Mouse (Mus musculus): Measurements from ENCODE around the gene Mcmbp. TPM values are rescaled to one million over a fixed set of nuclear protein-coding genes. Genes with fewer than 3 reads are reported as not detected.
"Not testable (repeated sequence)": the region's sequence is repeated elsewhere in the genome, so short reads cannot be mapped to it uniquely, and the experiment has no call there.

Mcmbp gene
- polyA plus RNA-seq, 1 experiment: 0.83 TPM

- H3K9me3 ChIP-seq (ENCODE audit: control insufficient read depth, low read length): no peaks in the 10 kb centered on the region
- peaks cover 20% of the 10 kb centered on the region for H3K4me1 ChIP-seq (ENCODE audit: control insufficient read depth)
- H3K27me3 ChIP-seq (ENCODE audit: control insufficient read depth): no peaks in the 10 kb centered on the region
- peaks cover 31% of the 10 kb centered on the region for H3K36me3 ChIP-seq (ENCODE audit: control insufficient read depth)
- TF ChIP-seq GATA1 (IDR thresholded peaks at IDR 0.05; ENCODE audit: low read length) (no peak), TAL1 (IDR thresholded peaks at IDR 0.05; ENCODE audit: low read length) (no peak)
- H3K4me3 ChIP-seq (replicated peaks): no peak overlapping the region
Observed at GRCm38 (mm10) chr7:128727701-128728100, 12.6 kb downstream of the Mcmbp start.

- no peak for TF ChIP-seq GATA1 (IDR thresholded peaks at IDR 0.05; ENCODE audit: low read length)
- TF ChIP-seq TAL1 (IDR thresholded peaks at IDR 0.05; ENCODE audit: low read length): no peak
- Histone ChIP-seq H3K27me3 (ENCODE audit: control insufficient read depth) (no peaks in the 10 kb centered on the region), H3K9me3 (ENCODE audit: control insufficient read depth, low read length) (no peaks in the 10 kb centered on the region), H3K4me1 (ENCODE audit: control insufficient read depth) (peaks cover 19% of the 10 kb centered on the region), H3K36me3 (ENCODE audit: control insufficient read depth) (peaks cover 35% of the 10 kb centered on the region), H3K4me3 (replicated peaks) (no peak overlapping the region)
Observed at GRCm38 (mm10) chr7:128726999-128727398, 13.3 kb downstream of the Mcmbp start.

DNA sequence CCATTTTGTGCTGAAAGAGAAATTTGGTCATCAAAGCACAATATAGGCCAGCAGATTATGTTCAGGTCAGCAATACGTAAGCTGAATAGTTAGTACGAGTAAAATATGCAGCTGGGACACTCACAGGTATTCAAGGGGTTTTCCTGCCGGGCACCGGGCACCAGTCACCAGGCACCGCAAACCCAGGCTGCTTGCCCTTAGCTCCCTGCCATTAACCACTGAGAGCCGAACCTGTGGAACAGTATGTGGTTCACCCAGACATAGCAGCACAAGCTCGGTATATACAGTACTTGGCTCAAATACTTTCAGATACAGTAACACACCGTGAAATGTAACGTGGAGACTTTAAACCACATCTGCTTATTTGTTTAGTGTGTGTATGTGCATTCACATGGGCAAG lies 15.1 kb downstream of the Mcmbp start:
- Histone ChIP-seq H3K9me3 (ENCODE audit: control insufficient read depth, low read length) (no peaks in the 10 kb centered on the region), H3K4me3 (replicated peaks) (no peak overlapping the region), H3K36me3 (ENCODE audit: control insufficient read depth) (peaks cover 48% of the 10 kb centered on the region), H3K27me3 (ENCODE audit: control insufficient read depth) (no peaks in the 10 kb centered on the region), H3K4me1 (ENCODE audit: control insufficient read depth) (peaks cover 14% of the 10 kb centered on the region)
- TF ChIP-seq TAL1 (IDR thresholded peaks at IDR 0.05; ENCODE audit: low read length) (no peak), GATA1 (IDR thresholded peaks at IDR 0.05; ENCODE audit: low read length) (no peak)

DNA sequence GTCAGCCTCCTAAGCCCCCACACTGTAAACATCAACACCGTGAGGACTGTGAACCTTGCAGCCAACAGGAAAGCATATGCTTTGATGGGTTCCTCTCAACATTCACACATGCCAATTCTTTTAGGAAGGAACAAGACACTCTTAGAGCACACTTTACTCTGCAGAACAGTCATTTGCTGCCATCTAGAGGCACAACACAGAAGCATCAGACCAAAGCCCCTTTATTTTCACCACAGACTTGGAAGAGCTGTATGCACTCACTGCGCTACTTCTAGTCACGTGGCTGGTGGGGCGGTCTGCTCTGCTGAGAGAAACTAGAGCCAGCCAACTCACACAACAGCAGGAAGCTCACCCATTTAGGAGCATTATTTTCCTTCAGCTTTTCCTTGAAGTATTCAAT lies 15.5 kb downstream of the Mcmbp start:
- Histone ChIP-seq H3K36me3 (ENCODE audit: control insufficient read depth) (peaks cover 51% of the 10 kb centered on the region), H3K9me3 (ENCODE audit: control insufficient read depth, low read length) (no peaks in the 10 kb centered on the region), H3K4me1 (ENCODE audit: control insufficient read depth) (peaks cover 14% of the 10 kb centered on the region), H3K27me3 (ENCODE audit: control insufficient read depth) (no peaks in the 10 kb centered on the region), H3K4me3 (replicated peaks) (no peak overlapping the region)
- TF ChIP-seq TAL1 (IDR thresholded peaks at IDR 0.05; ENCODE audit: low read length): no peak
- TF ChIP-seq GATA1 (IDR thresholded peaks at IDR 0.05; ENCODE audit: low read length): no peak

DNA sequence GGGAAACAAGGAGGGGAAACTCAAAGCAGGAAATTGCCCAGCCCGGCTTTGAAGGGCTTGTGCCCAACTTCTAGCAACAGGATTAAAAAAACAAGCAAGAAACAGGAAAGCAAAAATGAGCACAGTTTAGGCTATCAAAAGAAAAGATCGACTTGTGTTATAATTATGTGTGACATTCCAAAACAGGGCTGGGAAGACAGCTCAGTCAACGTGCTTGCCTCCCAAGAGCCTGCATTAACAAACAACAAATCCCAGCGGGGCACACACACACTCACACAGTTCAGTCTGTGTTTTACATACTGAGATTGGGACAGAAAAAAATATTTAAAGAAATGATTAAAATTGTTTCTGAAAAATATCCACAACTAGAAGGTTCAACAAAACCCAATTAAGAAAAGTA lies 22.3 kb downstream of the Mcmbp start:
- H3K4me3 ChIP-seq (replicated peaks): no peak overlapping the region
- H3K9me3 ChIP-seq (ENCODE audit: control insufficient read depth, low read length): no peaks in the 10 kb centered on the region
- H3K36me3 ChIP-seq (ENCODE audit: control insufficient read depth): peaks cover 86% of the 10 kb centered on the region
- no peaks in the 10 kb centered on the region for H3K4me1 ChIP-seq (ENCODE audit: control insufficient read depth)
- no peaks in the 10 kb centered on the region for H3K27me3 ChIP-seq (ENCODE audit: control insufficient read depth)
- TF ChIP-seq TAL1 (IDR thresholded peaks at IDR 0.05; ENCODE audit: low read length) (no peak), GATA1 (IDR thresholded peaks at IDR 0.05; ENCODE audit: low read length) (no peak)

GRCm38 (mm10) chr7:128705735-128706134 lies 34.6 kb downstream of the Mcmbp start:
- H3K36me3 ChIP-seq (ENCODE audit: control insufficient read depth): peaks cover 99% of the 10 kb centered on the region

GRCm38 (mm10) chr7:128699959-128700358 lies 40.3 kb downstream of the Mcmbp start:
- peaks cover 92% of the 10 kb centered on the region for H3K36me3 ChIP-seq (ENCODE audit: control insufficient read depth)
- H3K9me3 ChIP-seq (ENCODE audit: control insufficient read depth, low read length); H3K4me1 ChIP-seq (ENCODE audit: control insufficient read depth); H3K27me3 ChIP-seq (ENCODE audit: control insufficient read depth); H3K4me3 ChIP-seq (replicated peaks): not testable (repeated sequence)

More at GRCm38 (mm10) chr7:128705735-128706134, 34.6 kb downstream of the Mcmbp start:
- Histone ChIP-seq H3K27me3 (ENCODE audit: control insufficient read depth) (no peaks in the 10 kb centered on the region), H3K4me3 (replicated peaks) (no peak overlapping the region), H3K4me1 (ENCODE audit: control insufficient read depth) (no peaks in the 10 kb centered on the region), H3K9me3 (ENCODE audit: control insufficient read depth, low read length) (no peaks in the 10 kb centered on the region)
- TF ChIP-seq GATA1 (IDR thresholded peaks at IDR 0.05; ENCODE audit: low read length): no peak
- TF ChIP-seq TAL1 (IDR thresholded peaks at IDR 0.05; ENCODE audit: low read length): no peak

DNA sequence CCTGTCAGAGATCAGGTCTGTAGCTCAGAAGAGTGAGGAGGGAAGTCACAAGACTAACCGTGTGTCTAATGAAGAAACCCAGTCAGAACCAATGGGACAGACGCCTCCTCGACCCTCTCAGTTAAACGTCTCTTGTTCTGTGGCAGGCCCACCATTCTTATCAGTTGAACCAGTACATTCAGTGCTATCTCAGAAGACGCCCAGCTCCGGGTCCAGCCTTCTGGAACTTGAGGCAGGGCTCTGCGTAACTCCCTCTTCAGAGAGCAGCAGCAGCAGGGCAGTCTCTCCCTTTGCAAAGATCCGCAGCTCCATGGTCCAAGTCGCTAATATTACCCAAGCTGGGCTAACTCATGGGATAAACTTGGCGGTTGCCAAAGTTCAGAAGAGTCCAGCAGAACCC lies 45.4 kb downstream of the Mcmbp start:
- no peaks in the 10 kb centered on the region for H3K9me3 ChIP-seq (ENCODE audit: control insufficient read depth, low read length)
- H3K4me3 ChIP-seq (replicated peaks): no peak overlapping the region
- H3K4me1 ChIP-seq (ENCODE audit: control insufficient read depth): peaks cover 14% of the 10 kb centered on the region
- no peak for TF ChIP-seq GATA1 (IDR thresholded peaks at IDR 0.05; ENCODE audit: low read length)
- TF ChIP-seq TAL1 (IDR thresholded peaks at IDR 0.05; ENCODE audit: low read length): no peak
- peaks cover 66% of the 10 kb centered on the region for H3K36me3 ChIP-seq (ENCODE audit: control insufficient read depth)
- no peaks in the 10 kb centered on the region for H3K27me3 ChIP-seq (ENCODE audit: control insufficient read depth)

- Histone ChIP-seq H3K27me3 (ENCODE audit: control insufficient read depth) (peaks cover 6% of the 10 kb centered on the region; the same call in 1 of the 2 replicates), H3K36me3 (ENCODE audit: control insufficient read depth) (peaks cover 48% of the 10 kb centered on the region), H3K9me3 (ENCODE audit: control insufficient read depth, low read length) (no peaks in the 10 kb centered on the region), H3K4me3 (replicated peaks) (no peak overlapping the region), H3K4me1 (ENCODE audit: control insufficient read depth) (peaks cover 25% of the 10 kb centered on the region)
- TF ChIP-seq GATA1 (IDR thresholded peaks at IDR 0.05; ENCODE audit: low read length) (no peak), TAL1 (IDR thresholded peaks at IDR 0.05; ENCODE audit: low read length) (no peak)
Observed at GRCm38 (mm10) chr7:128692163-128692562, 48.1 kb downstream of the Mcmbp start.

GRCm38 (mm10) chr7:128690796-128691195 lies 49.5 kb downstream of the Mcmbp start:
- H3K27me3 ChIP-seq (ENCODE audit: control insufficient read depth): peaks cover 6% of the 10 kb centered on the region; the same call in 1 of the 2 replicates
- peaks cover 39% of the 10 kb centered on the region for H3K36me3 ChIP-seq (ENCODE audit: control insufficient read depth)
- peaks cover 25% of the 10 kb centered on the region for H3K4me1 ChIP-seq (ENCODE audit: control insufficient read depth)
- no peak overlapping the region for H3K4me3 ChIP-seq (replicated peaks)
- no peaks in the 10 kb centered on the region for H3K9me3 ChIP-seq (ENCODE audit: control insufficient read depth, low read length)
- TF ChIP-seq TAL1 (IDR thresholded peaks at IDR 0.05; ENCODE audit: low read length) (no peak), GATA1 (IDR thresholded peaks at IDR 0.05; ENCODE audit: low read length) (no peak)

Data from erythroblast, embryonic 14.5 days (primary cell).